Mouse (Mus musculus) stomach, embryonic 16.5 days (tissue): Measurements from ENCODE around the gene C2cd4d. TPM values are rescaled to one million over a fixed set of nuclear protein-coding genes. Genes with fewer than 3 reads are reported as not detected.

Experiments
- ATAC-seq: fragments of 200-750 bp; cut with Nextera tagmentation; 2 replicates; pipeline ENCODE4 v1.8.0; 2017; ENCODE audit warnings: moderate number of reproducible peaks, moderate TSS enrichment; ENCODE audit not compliant: insufficient read depth, low FRiP score
- H3K27ac ChIP-seq: fragments of 300-500 bp; sonication (generic); 2 replicates; pipeline ENCODE4 v1.5.1; 2014; ENCODE audit warnings: low read length
- H3K27me3 ChIP-seq: fragments of 300-500 bp; sonication (generic); 2 replicates; pipeline ENCODE4 v1.6.1; 2014; ENCODE audit warnings: low read length, control low read depth, mixed read lengths; ENCODE audit not compliant: control insufficient read depth, insufficient read depth
- H3K36me3 ChIP-seq: fragments of 300-500 bp; sonication (generic); 2 replicates; pipeline ENCODE4 v1.6.1; 2014; ENCODE audit warnings: low read length; ENCODE audit not compliant: control insufficient read depth, insufficient read depth
- H3K4me1 ChIP-seq: fragments of 300-500 bp; sonication (generic); 2 replicates; pipeline ENCODE4 v1.6.1; 2014; ENCODE audit warnings: low read length, control low read depth, mixed read lengths; ENCODE audit not compliant: control insufficient read depth, insufficient read depth
- H3K4me2 ChIP-seq: fragments of 300-500 bp; sonication (generic); 2 replicates; pipeline ENCODE4 v1.6.1; 2014; ENCODE audit warnings: low read depth, low read length, mixed read lengths
- H3K4me3 ChIP-seq: fragments of 300-500 bp; sonication (generic); replicated peaks from 2 replicates; pipeline ENCODE4 v1.5.1; 2014; ENCODE audit warnings: mild to moderate bottlenecking, low read length
- H3K9ac ChIP-seq: fragments of 300-500 bp; sonication (generic); 2 replicates; pipeline ENCODE4 v1.6.1; 2014; ENCODE audit warnings: low read length
- H3K9me3 ChIP-seq: fragments of 300-500 bp; sonication (generic); replicated peaks from 2 replicates; pipeline ENCODE4 v1.6.1; 2016; ENCODE audit warnings: low read length, control low read depth; ENCODE audit not compliant: control insufficient read depth
- WGBS: fragments of 180-500 bp; shearing (Covaris S2); extraction: QIAGEN DNeasy Blood & Tissue Kit; methylation state at CpG from one replicate; pipeline ENCODE4 v1.1.7; 2014; 5-methylcytosine and 5-hydroxymethylcytosine counted together
- polyA plus RNA-seq: library from polyadenylated mRNA; unstranded; fragments of >200 nt; fragmentation: Nextera tagmentation; extraction: Ambion mirVana; gene quantifications from 2 replicates; pipeline ENCODE4 v1.2.1, GENCODE M21; 2015

The C2cd4d gene
- polyA plus RNA-seq, 1 experiment from 2014 or later: 0.65 TPM

DNA sequence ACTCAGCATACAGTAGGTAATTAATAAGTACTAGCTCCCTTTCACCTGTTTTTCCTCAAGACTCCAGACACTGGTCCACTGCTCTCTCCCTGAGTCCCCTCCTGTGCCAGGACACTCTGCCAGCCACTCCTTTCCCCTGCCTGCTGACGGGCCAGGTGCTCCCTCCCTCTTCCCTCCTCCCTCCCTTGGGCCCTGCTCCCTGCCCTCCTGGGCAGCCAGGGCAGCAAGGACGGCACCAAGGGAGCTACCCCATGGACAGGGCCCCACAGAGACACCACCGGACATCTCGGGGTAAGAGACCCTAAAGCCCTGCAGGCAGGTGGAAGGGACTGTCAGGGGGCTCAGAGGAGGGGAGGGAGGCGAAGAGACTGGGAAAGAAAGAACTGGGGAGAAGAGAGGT lies 10.4 kb downstream of the C2cd4d start, which contains the start of gene Rorc:
Gene Rorc (plus strand): TSS at position 154 of the 400 bp plus-strand sequence.
- ATAC-seq: no peak
- no peaks in the 10 kb centered on the region for H3K9me3 ChIP-seq
- H3K4me2 ChIP-seq: peak within 1 kb of the TSS; percentile 47
- H3K36me3 ChIP-seq: no peaks in the 10 kb centered on the region
- no peaks in the 10 kb centered on the region for H3K27me3 ChIP-seq
- 22% methylated on average over 5 of the region's 5 CpGs for WGBS
- peak within 1 kb of the TSS; percentile 35 for H3K4me3 ChIP-seq
- peak within 1 kb of the TSS; percentile 63 for H3K9ac ChIP-seq
- H3K27ac ChIP-seq: peak within 1 kb of the TSS; percentile 44
- H3K4me1 ChIP-seq: peaks cover 12% of the 10 kb centered on the region

DNA sequence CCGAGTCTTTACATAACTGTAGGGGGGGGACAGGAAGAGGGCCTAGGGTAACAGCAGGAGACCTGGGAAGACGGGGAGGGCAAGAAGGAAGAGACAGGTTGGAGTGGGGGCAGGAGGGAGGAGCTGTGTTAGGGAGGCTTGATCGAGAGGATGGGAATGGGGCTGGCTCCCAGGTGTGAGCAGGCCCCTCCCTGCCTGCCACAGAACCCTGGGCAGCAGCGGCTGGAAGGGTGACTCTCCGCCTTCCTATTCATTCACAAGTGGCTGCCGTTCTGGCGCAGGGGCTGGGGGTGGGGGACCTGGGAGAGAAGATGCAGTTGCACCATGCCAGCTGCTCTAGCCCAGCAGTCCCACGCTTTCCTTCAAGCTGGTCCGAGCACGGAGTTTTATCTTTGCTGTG lies 10.9 kb downstream of the C2cd4d start:
- Histone ChIP-seq H3K4me2 (peak overlapping the region; percentile 47), H3K36me3 (no peaks in the 10 kb centered on the region), H3K9ac (peak overlapping the region; percentile 63), H3K27ac (peak overlapping the region; percentile 44), H3K9me3 (no peaks in the 10 kb centered on the region), H3K4me3 (peak overlapping the region; percentile 35), H3K27me3 (no peaks in the 10 kb centered on the region), H3K4me1 (peaks cover 12% of the 10 kb centered on the region)
- peak; percentile 45 for ATAC-seq
- WGBS: 4% methylated on average over 8 of the region's 10 CpGs

DNA sequence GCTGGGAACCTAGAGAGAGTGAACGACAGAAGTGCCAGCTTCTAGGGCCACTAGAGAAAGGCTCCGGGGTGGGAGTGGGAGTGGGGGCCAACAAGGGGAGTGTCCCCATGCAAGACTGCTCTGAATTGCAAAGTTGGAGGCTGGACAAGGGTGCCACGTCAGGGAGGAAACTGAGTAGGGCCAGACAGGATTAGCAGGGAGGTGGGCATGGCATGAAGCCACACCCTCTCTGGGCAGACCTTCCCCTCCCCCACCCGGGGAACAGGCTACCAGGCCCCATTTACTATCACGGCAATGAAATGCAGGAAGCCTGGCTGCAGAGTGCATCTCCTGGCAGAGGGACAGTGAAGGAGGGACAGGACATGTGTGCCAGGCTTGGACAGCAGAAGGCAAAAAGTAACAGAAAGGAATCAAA lies 11.4 kb downstream of the C2cd4d start:
- Histone ChIP-seq H3K4me2 (peak overlapping the region; percentile 47), H3K4me1 (peaks cover 12% of the 10 kb centered on the region), H3K36me3 (no peaks in the 10 kb centered on the region), H3K27ac (peak overlapping the region; percentile 44), H3K4me3 (peak overlapping the region; percentile 35), H3K9ac (peak overlapping the region; percentile 47), H3K9me3 (no peaks in the 10 kb centered on the region), H3K27me3 (no peaks in the 10 kb centered on the region)
- 0% methylated on average over 5 of the region's 5 CpGs for WGBS
- 0 out of 2 replicates have a peak, but pooled peaks have one; percentile 26 for ATAC-seq

DNA sequence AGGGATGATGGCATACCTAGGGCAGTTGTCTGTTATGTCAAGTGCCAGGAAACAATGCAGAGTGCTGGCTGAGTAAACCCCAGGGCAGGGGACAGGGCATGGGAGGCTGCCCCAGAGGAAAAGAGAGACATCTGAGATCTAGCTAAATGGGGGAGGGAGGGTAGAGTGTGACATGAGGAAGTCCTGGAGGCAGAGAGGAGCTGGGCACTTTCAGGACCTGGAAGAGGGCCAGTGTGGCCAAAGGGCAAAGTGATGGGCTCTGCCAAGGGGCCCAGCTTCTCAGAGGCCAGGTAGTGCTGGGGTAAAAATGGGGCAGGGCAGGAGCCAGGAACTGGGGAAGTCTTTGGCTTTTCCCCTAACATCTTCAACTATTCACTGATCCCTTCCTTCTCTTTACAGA lies 12.4 kb downstream of the C2cd4d start:
- Histone ChIP-seq H3K4me3 (no peak overlapping the region), H3K27ac (no peak overlapping the region), H3K9me3 (no peaks in the 10 kb centered on the region), H3K36me3 (no peaks in the 10 kb centered on the region), H3K4me1 (peaks cover 12% of the 10 kb centered on the region), H3K9ac (no peak overlapping the region), H3K4me2 (no peak overlapping the region), H3K27me3 (no peaks in the 10 kb centered on the region)
- no peak for ATAC-seq

DNA sequence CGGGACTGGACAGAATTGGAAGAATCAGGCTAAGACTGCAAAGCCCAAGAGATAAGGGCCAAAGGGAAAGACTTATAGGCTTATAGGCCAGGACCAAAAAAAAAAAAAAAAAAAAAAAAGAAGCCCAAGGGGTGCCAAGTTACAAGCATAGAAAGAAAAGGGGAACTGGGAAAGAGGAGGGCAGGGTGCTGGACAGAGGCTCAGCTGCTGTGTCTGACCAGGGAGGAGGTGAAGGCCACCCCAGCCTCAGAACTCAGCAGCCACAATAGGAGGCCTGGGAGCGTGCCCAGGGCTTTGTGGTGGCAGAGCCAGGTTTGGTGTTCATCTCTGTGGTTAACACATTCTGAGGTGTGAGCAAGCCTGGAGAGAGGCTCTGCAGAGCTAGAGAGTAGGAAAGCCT lies 12.9 kb downstream of the C2cd4d start:
- no peaks in the 10 kb centered on the region for H3K9me3 ChIP-seq
- H3K27ac ChIP-seq: no peak overlapping the region
- no peak overlapping the region for H3K4me2 ChIP-seq
- H3K4me3 ChIP-seq: no peak overlapping the region
- WGBS: 73% methylated on average over 2 of the region's 2 CpGs
- no peaks in the 10 kb centered on the region for H3K27me3 ChIP-seq
- H3K36me3 ChIP-seq: no peaks in the 10 kb centered on the region
- ATAC-seq: no peak
- H3K4me1 ChIP-seq: peaks cover 8% of the 10 kb centered on the region
- no peak overlapping the region for H3K9ac ChIP-seq

DNA sequence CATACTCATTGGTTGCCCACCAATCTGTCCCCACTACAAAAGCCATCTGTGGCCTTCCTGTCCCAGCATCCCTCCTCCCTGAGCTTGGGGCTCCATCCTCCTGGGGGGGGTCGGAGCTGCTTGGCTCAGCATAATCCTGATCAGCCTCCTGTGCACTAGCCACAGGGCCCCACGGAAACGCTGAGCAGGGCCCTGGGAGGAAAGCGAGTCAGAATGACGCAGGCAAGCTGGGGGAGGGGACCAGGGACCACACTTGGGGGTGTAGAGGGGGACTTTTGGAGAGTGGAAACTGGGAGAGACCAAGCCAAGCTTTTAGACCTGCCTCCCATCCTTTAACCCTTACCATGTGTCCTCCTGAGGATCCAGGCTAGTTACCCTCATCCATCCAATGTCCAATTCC lies 13.6 kb downstream of the C2cd4d start:
- Histone ChIP-seq H3K27me3 (no peaks in the 10 kb centered on the region), H3K9ac (no peak overlapping the region), H3K4me3 (no peak overlapping the region), H3K27ac (no peak overlapping the region), H3K4me1 (peaks cover 8% of the 10 kb centered on the region), H3K9me3 (no peaks in the 10 kb centered on the region), H3K4me2 (no peak overlapping the region), H3K36me3 (no peaks in the 10 kb centered on the region)
- 53% methylated on average over 5 of the region's 5 CpGs for WGBS
- no peak for ATAC-seq

DNA sequence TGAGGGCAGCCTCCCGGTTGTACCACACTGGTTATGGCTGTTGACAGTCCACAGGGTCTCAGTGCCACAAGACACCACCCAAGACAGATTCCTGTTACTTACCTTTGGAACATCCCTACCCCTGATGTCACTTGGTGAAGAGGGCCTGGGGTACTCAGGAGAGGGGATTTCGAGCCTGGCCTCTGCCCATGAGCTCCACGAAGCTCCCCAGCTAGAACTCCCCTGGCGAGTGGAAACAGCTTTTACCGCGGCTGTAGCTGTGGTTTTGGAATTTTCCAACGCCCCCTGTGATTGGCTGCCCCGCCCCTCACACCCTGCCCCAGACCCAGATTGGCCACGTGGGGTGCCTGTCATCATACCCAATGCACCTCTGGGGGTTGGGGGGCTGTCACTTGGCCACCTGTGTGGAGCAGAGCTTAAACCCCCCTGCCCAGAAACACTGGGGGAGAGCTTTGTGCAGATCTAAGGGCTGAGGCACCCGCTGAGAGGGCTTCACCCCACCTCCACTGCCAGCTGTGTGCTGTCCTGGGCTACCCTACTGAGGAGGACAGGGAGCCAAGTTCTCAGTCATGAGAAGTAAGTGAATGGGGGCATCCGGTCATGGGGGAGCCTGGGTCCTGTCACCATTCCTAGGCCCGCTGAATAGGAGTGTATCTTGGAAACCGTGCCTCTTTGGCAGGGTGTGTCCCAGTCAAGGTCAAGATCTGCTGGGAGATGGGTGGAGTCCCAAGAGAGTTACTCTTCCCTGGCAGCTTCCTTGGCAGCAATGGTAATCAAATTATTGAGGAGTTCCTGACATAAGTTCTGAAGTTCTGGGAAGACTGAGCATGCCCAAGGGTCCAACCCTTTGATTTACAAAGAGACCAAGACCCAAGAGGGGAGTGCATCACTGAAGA lies 15.0 kb downstream of the C2cd4d start:
- Histone ChIP-seq H3K27ac (no peak overlapping the region), H3K27me3 (no peaks in the 10 kb centered on the region), H3K9ac (no peak overlapping the region), H3K4me2 (no peak overlapping the region), H3K4me1 (peaks cover 8% of the 10 kb centered on the region), H3K9me3 (no peaks in the 10 kb centered on the region), H3K36me3 (no peaks in the 10 kb centered on the region), H3K4me3 (no peak overlapping the region)
- 20% methylated on average over 13 of the region's 13 CpGs for WGBS
- ATAC-seq: no peak

DNA sequence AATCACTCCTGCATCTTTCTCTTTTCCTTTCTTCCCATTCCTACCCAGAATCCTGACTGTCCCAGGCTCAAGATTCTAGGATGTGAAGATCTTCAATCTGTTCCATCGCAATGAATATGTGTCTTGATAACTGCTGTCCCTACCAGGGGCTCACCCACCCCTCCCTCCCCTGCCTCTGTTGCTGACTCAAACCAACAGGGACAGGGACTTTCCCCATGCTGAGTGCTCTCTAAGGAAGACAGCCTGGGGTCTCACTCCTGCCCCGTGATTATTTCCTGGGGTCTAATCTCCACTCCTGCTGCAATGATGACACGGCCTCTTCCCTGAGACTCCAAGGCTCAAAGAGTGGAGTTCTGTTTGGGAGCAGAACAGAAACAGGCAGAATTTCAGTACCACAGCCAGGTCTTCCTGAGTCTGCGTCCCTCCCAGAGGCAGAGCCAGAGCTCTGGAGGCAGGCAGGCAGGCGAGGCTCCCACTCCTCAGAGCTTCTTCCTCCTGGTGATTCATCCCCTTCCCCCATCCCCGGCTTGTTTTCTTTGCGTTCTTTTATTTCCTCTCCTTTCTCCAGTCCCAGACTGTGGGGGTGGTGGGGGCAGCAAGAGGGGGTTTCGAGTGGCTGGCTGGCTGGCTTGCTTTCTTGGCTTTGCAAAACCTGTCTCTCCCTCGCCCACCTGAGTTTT lies 17.7 kb downstream of the C2cd4d start:
- 27% methylated on average over 9 of the region's 9 CpGs for WGBS
- Histone ChIP-seq H3K9ac (no peak overlapping the region), H3K4me1 (peaks cover 5% of the 10 kb centered on the region), H3K27me3 (no peaks in the 10 kb centered on the region), H3K4me2 (no peak overlapping the region), H3K36me3 (no peaks in the 10 kb centered on the region), H3K27ac (no peak overlapping the region), H3K9me3 (no peaks in the 10 kb centered on the region), H3K4me3 (no peak overlapping the region)
- ATAC-seq: no peak

DNA sequence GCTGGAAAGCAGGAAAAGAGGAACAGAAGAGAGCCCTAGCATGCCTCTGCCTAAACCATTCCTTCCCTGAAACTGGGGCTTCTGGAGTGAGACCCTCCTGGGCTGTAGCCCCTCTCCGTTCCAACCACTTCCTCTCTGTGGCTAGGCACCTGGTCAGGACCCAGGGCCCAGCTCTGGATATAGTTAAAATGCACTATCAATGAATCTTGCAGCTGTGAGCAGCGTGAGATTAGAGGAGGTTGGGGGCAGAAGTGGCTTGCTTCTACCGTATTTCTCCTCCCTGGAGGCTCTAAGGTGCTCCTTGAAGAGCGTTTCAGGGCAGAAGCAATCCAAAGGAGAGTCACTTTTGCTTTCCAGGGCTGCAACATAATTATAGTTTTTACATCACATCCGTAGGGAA lies 20.1 kb downstream of the C2cd4d start:
- WGBS: 72% methylated on average over 5 of the region's 5 CpGs
- no peaks in the 10 kb centered on the region for H3K9me3 ChIP-seq
- no peak for ATAC-seq
- H3K4me2 ChIP-seq: no peak overlapping the region
- H3K27ac ChIP-seq: no peak overlapping the region
- no peak overlapping the region for H3K9ac ChIP-seq
- no peaks in the 10 kb centered on the region for H3K27me3 ChIP-seq
- H3K4me1 ChIP-seq: peaks cover 2% of the 10 kb centered on the region
- H3K4me3 ChIP-seq: no peak overlapping the region
- H3K36me3 ChIP-seq: no peaks in the 10 kb centered on the region
